7 mouse cellular contexts compared by ENCODE assay signal in genomic region chr9:35267146-35267975, GRCm38 (mm10). TPM values are rescaled to one million over a fixed set of nuclear protein-coding genes. Genes with fewer than 3 reads are reported as not detected.
DNase-seq lines count a peak whose midpoint lies in the region; ATAC-seq lines count a peak whose summit lies in the region.

Gene Fam118b, minus strand, starts transcription at chr9:35267805.
Gene Rpusd4, plus strand, starts transcription at chr9:35267865.

- peak within 1 kb of the TSS; percentile 71; the same call in 1 of the 2 replicates for H3K27ac ChIP-seq in intestine, embryonic 16.5 days (ENCODE audit: low read length)
- peak within 1 kb of the TSS; percentile 48 for H3K27ac ChIP-seq in midbrain, embryonic 11.5 days (ENCODE audit: low read depth, low read length)

- peak within 1 kb of the TSS; percentile 91 for H3K4me2 ChIP-seq in intestine, embryonic 16.5 days (ENCODE audit: low read depth, low read length)
- H3K4me2 ChIP-seq in midbrain, embryonic 11.5 days, result peak within 1 kb of the TSS; percentile 47

- WGBS in intestine, embryonic 16.5 days, result under 1% methylated on average over 62 of the region's 62 CpGs
- WGBS in midbrain, embryonic 11.5 days, result under 1% methylated on average over 62 of the region's 62 CpGs

- intact Hi-C loops in gastrocnemius, postnatal 36 days (cut with DNase I), result loop anchor here (1.0 to 10.0 kb wide), 2 partner anchors 67 to 233 kb away; partner anchors contain the start of genes Srpr and Tirap
- intact Hi-C loops in left cerebral cortex, postnatal 36 days (cut with DNase I), result loop anchor here (2.0 to 5.0 kb wide), 2 partner anchors 57 to 155 kb away; partner anchors contain the start of genes Cdon and Foxred1

- no peaks in the 10 kb centered on the region for H3K27me3 ChIP-seq in intestine, embryonic 16.5 days (replicated peaks; ENCODE audit: control insufficient read depth, insufficient read depth, low read length)
- H3K27me3 ChIP-seq in midbrain, embryonic 11.5 days (ENCODE audit: control insufficient read depth, insufficient read depth, low read length), result no peaks in the 10 kb centered on the region

- H3K9ac ChIP-seq in intestine, embryonic 16.5 days (ENCODE audit: low read depth, low read length), result peak within 1 kb of the TSS; percentile 81
- H3K9ac ChIP-seq in midbrain, embryonic 11.5 days (ENCODE audit: low read length), result peak within 1 kb of the TSS; percentile 84

- no peaks in the 10 kb centered on the region for H3K9me3 ChIP-seq in intestine, embryonic 16.5 days (ENCODE audit: control insufficient read depth, low read length)
- no peaks in the 10 kb centered on the region for H3K9me3 ChIP-seq in midbrain, embryonic 11.5 days (ENCODE audit: control insufficient read depth, low read length)

- peak; percentile 84 for ATAC-seq in intestine, embryonic 16.5 days
- peak; percentile 97 for ATAC-seq in midbrain, embryonic 11.5 days (ENCODE audit: low FRiP score)

- peak within 1 kb of the TSS; percentile 79 for H3K4me3 ChIP-seq in intestine, embryonic 16.5 days (ENCODE audit: low read length)
- H3K4me3 ChIP-seq in midbrain, embryonic 11.5 days (ENCODE audit: low read depth, low read length), result peak within 1 kb of the TSS; percentile 78

- peaks cover 20% of the 10 kb centered on the region for H3K4me1 ChIP-seq in intestine, embryonic 16.5 days (ENCODE audit: control insufficient read depth, insufficient read depth, low read length)
- peaks cover 12% of the 10 kb centered on the region for H3K4me1 ChIP-seq in midbrain, embryonic 11.5 days (ENCODE audit: control insufficient read depth, insufficient read depth, low read length)

- peak; percentile 89 to 90 for DNase-seq in adrenal gland, adult 18-20 months (ENCODE audit: low spot score in 2 of 2)
- DNase-seq in embryo, embryonic 11 days, result peak; percentile 97
- DNase-seq in gastrocnemius, postnatal 36 days, result peak; percentile 84 to 89
- DNase-seq in left cerebral cortex, postnatal 36 days (ENCODE audit: low spot score in 2 of 2), result peak; percentile 93 to 96
- peak; percentile 97 for DNase-seq in midbrain, embryonic 11.5 days (ENCODE audit: low spot score, missing footprints)
- peak; percentile 91 for DNase-seq in skeletal muscle tissue, adult 2 months (ENCODE audit: low read depth, low spot score)

- H3K36me3 ChIP-seq in intestine, embryonic 16.5 days (ENCODE audit: control insufficient read depth, insufficient read depth, low read length), result peaks cover 3% of the 10 kb centered on the region; the same call in 1 of the 2 replicates
- peaks cover 7% of the 10 kb centered on the region; the same call in 1 of the 2 replicates for H3K36me3 ChIP-seq in midbrain, embryonic 11.5 days (ENCODE audit: control insufficient read depth, insufficient read depth, low read length)

RNA-seq across cellular contexts. Expression of gene Fam118b, which starts in this region (rescaled TPM):
- total RNA-seq in adrenal gland, adult 18-20 months (2021), result 10 to 100 TPM; 10.5 to 11.3 TPM
- total RNA-seq in gastrocnemius, postnatal 36 days (2021), result 10 to 100 TPM; 21.6 to 23.6 TPM
- polyA plus RNA-seq in intestine, embryonic 16.5 days (2015; fragmentation: Nextera tagmentation; extraction: Ambion mirVana), result 58.2 and 58.9 TPM in 2 replicates
- 10 to 100 TPM; 17.7 to 23.8 TPM for total RNA-seq in left cerebral cortex, postnatal 36 days (2021)
- polyA plus RNA-seq in midbrain, embryonic 11.5 days (2014; fragmentation: Nextera tagmentation; extraction: Ambion mirVana), result 82.0 and 82.2 TPM in 2 replicates

RNA-seq across cellular contexts. Expression of gene Rpusd4, which starts in this region (rescaled TPM):
- 10 to 100 TPM; 17.8 to 19.1 TPM for total RNA-seq in adrenal gland, adult 18-20 months (2021)
- 1 to 10 TPM; 6.7 to 7.4 TPM for total RNA-seq in gastrocnemius, postnatal 36 days (2021)
- 30.8 and 36.2 TPM in 2 replicates for polyA plus RNA-seq in intestine, embryonic 16.5 days (2015; fragmentation: Nextera tagmentation; extraction: Ambion mirVana)
- total RNA-seq in left cerebral cortex, postnatal 36 days (2021), result 1 to 10 TPM; 8.4 to 8.8 TPM
- 29.6 and 29.8 TPM in 2 replicates for polyA plus RNA-seq in midbrain, embryonic 11.5 days (2014; fragmentation: Nextera tagmentation; extraction: Ambion mirVana)

Comparison
In these comparisons a context has a peak if more than half of its experiments do, and no peak if none do; other contexts are left out.
1. Peak in every context shown above with its lines: DNase-seq, ATAC-seq, H3K4me3 ChIP-seq and H3K27ac ChIP-seq.